Mouse (Mus musculus) A20 (cell line): ENCODE measurements around the gene Spata33.
"Not testable (repeated sequence)": the region's sequence is repeated elsewhere in the genome, so short reads cannot be mapped to it uniquely, and the experiment has no call there.

Source experiments
- DNase-seq: peaks from one replicate; pipeline ENCODE4 v3.0.0-alpha.2; 2011; ENCODE audit warnings: low read depth, low spot score

Gene Spata33

DNA sequence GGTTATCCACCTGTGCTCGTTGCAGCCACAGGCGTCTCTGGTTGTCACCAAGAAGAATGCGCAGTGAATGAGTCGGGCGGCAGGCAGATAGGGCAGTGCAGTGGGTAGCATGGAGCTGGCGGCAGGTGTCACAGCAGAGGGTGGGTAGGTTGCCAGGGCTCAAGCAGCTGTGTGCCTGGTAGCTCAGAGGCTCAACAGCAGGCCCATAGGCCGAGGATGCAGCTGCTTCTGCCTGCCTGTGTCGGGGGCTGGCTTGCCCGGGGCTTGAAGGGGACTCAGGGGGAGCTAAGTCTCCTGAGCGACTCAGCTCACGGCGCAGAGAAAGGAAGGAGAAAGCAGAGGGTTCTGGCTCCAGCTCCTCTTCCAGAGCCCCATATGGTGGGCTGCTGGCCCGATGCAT is 20.7 kb downstream of the Spata33 start:
- no peak for DNase-seq

DNA sequence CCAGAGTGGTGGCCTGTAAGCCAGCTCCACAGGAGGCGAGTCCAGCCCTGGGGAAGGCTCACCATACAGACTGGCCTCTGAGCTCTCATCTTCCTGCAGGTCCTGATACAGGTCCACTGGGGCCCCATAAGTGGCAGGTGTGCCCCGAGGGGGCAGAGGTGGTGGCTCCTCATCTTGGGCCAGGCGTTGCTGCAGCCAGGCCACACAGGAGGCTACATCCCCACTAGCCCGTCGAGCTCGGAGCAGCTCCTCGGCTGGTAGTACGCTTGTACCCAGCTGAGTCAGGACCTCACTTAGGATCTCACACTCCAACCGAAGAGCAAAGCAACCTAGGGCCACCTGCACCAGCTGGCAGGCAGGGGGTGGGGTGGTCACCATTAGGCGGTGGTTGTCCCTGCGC is 21.1 kb downstream of the Spata33 start:
- no peak for DNase-seq

DNA sequence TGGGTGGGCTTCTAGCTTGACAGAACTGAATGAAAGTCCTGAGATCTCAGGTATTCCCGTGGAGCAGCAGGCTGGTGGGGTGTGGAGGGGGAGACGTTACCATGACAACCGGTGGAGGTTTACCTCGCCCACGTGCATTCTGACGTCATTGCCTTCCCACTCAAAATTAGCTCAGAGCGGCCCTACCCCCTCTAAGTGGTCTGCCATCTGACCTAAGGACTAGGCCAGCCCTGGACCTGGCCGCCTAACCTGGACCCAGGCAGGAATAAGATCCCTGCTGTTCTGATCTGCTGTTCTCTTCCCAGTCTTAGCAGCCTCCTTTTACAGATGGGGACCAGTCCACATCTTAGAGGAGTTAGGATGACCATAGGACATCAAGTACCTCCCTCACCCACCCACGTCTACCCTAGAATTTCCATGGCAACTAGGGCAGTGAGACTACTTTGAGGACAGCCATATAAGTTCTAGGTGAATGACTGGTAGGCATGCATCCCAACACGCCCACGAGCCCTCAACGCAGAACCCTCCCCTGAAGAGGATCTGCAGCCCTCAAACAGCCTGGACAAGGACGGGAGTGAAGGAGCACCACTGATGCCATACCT is 22.4 kb downstream of the Spata33 start:
- no peak for DNase-seq

DNA sequence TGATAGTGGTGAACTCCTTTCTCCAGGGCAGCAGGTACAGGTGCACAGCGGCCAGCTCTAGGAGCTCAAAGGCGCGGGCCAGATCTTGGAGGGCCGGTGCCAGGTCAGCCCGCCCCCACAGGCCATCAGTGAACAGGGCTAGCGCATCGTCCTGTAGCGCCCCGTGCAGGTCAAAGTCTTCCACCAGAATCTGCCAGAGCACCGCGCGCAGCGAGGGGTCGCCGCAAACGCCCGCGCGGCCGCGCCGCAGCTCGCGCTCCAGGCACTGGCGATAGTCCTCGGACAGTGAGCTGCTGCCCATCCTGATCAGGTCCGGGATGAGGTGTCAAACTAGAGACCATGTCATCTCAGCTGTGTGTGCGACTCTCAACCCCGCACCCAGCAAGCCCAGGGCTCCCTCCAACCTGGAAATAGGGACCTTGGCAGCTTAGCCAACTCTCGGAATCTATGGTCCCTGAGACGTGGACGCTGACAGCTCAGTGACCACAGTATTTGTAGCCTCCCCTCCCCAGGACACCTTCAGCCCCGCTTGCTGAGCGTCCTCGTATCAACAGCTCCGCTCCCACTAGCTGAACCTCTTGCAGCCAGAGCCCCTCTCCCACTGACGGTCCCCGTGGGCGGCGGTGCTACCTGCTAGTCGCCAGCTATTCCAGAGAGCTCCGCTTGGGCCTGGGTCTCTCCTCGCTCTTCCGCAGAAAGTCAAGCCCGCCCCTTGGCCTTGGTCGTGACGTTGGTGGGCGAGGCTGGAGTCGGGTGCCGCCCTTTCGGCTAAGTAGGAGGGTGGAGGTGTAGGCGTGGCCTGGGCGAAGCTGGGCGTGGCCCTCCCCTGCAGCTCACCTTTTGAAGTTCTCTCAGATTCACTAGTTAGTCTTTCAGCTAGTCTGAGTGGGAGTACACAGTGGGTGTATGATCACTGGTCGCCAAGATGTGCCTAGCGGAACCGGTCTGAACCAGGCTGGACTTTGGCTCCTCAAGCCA is 23.2 kb downstream of the Spata33 start, which contains the start of gene Spata2l:
Gene Spata2l (minus strand): TSS at position 714 of the 978 bp plus-strand sequence.
- DNase-seq, result peak; percentile 91

DNA sequence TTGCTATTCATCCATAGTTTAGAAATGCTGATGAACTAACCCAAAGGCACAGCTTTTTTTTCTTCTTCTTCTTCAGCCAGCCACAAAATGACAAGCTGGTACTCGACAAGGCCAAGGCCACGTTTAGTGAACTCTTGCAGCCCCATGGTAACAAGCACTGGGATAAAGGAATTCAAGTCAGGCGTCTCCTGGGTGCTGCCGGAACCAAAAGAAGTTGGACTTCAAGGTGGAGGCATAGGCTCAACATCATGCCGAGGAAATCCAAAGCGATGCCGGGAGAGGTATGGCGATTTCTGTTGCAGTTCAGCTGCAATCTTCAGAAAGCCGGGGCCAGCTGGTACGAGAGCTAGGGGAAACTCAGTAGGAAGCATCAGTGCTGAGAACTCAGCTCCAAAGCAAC is 26.8 kb downstream of the Spata33 start:
- DNase-seq, result no peak

DNA sequence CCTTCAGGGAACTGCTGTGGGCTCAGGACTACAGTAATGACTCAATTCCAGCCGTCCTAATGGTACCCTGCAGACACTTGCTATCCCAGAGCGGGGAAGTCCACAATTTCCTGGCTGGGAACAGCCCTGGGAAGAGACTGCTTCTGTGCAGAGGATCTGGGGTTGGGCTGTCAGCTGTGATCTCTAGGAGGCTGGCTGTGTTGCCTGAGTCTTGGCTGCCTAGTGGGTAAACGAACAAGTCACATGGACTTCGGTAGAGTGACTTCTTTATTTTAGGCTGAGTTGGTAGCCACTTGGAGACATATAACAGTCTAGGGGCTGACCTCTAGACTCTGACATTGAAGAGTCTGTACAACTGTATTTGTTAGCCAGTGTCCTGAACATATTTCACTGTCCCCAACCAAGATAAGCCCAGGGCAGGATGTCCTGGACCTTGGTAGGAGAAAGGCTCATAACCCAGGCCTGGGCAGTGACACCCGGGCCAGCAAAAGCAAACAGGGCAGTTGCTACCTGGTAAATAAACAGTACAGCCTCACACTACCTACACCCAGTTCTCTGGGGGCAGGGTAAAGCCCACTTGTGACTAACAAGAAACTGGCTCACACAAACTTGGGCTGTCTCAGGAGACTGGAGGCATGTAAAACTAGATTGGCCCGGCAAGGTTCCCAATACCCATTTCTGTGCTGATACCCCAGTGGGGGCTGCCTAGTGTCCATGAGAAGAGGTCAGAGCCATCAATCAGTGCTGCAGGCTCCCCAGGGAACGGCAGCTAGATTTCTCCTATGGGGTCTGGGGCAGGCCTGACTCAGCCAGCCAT is 29.7 kb downstream of the Spata33 start:
- DNase-seq, result no peak

DNA sequence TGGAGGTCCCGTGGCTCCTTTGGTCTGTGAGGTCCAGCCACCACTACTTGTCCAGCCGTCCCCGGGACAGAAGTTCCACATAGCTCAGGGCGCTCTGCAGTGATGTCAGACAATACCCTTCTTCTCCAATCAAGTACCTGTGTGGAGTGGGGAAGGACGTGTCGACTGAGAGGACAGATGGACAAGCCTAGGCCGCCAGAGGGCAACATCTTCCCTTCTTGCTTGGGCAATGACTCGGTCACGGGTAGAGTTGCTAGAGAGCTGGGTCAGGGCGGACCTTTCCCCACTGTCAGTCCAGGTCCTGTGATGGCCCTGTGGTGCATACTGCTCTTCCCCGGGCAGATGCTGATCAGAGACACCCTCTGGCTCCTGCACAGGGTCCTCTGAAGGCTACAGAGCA is 30.4 kb downstream of the Spata33 start:
- no peak for DNase-seq

DNA sequence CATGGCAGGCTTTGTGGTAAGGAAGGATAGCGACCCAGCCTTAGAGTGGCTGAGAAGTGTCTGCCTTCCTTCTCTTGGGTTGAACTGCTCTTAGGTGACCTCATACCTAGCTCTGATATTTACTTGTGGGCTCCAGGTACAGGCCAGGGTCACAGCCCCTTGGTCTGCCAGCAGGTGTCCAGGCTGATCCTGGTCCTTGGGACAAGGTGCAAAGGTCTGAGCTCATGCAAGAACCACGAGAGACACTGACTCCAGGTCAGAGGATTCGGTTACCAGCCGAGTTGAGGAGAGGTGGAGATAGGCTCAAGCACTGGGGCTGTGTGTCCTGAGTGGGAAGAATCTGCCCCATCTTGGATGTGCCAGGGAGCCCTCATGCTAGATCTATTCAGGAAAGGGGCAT is 31.8 kb downstream of the Spata33 start:
- DNase-seq, result no peak

DNA sequence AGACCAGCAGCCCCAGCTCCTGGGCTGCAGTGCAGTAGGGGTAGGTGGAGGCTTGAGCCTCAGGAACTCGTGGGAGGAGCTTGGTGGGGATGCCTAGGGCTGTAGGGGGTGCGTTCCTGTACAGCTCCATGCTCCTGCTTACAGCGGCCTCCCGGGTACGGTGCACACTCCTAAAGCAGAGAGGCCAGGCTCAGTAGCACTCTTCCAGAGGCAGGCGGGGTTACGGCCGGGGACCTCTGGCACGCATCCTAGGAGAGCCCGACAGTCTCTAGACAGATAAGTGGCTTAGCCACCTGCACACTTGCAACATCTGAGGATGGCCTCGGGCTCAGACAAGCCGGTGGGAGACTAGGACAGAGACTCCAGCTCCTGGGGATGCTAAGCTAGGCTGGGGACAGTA is 32.9 kb downstream of the Spata33 start:
- no peak for DNase-seq

DNA sequence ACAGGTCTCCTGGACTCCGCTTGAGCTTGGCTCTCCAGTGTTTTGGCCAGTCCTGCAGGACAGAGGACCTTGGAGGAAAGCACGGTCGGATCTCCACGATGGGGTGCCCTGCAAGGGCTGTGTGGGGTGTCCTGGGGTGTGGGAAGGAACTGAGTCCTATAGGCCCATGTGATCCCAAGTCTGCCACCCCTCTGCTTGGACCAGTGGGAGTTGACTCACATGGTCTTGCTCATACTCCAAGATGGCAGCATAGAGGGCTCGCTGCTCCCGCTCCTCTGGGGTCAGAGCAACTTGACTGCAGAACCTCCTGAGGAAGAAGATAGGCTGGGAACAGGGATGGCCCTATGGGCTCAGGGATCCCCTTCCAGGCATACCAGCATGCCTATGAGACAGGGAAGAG is 35.1 kb downstream of the Spata33 start:
- no peak for DNase-seq

DNA sequence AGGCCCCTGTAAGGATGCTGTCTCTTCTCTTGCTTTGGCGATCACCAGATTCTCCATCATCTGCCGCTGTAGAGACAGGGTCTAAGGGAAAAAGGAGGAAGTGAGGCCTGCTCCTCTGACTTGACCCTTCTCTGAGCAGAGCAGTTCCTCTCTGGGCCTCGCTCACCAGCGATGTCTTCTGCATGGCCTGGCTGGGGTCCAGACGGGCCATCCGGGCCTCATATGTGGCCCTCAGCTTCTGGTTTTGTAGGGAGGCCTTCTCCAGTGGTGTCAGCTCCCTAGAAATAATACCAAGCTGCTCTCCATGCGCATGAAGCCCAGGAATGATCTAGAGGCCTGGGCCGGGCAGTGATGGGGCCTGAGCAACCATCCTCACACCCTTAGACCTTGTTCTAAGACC is 36.0 kb downstream of the Spata33 start:
- DNase-seq, result no peak

DNA sequence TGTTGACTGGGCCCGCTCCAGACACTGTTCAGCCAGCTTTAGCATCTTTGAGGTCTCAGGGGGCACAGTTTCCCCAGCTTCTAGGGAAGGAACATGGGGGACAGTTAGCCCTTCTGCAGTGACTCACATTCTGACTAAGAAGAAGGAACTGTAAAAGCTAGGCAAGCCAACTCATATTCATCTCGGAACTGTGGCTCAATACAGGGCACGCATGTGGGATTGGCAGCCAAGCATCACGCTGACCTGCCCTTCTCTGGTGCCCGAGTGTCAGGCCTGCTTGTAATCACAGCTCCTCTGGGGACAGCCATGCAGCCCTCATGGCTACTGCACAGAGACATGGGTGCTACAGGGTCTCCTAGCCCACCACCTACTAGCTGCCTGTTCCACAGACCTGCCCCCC is 38.3 kb downstream of the Spata33 start:
- no peak for DNase-seq

DNA sequence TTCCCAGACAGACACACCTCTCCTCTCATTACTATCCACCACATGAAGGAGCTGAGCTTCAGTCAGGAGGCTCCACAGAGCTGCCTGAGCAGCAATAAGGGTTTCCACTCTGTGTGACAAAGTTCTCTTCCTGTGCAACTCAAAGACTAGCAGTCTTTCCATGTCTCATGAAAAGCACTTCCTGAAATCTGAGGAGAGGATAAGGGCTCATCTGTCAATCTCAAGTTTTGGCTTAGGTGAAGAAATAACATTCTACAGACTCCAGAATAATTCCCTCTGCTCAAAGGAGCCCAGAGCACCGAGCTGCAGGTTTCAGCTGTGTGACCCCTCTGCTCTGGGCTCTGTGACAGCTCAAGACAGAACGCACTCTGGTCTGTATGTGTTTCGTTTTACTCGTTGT is 40.3 kb downstream of the Spata33 start:
- DNase-seq, result no peak

DNA sequence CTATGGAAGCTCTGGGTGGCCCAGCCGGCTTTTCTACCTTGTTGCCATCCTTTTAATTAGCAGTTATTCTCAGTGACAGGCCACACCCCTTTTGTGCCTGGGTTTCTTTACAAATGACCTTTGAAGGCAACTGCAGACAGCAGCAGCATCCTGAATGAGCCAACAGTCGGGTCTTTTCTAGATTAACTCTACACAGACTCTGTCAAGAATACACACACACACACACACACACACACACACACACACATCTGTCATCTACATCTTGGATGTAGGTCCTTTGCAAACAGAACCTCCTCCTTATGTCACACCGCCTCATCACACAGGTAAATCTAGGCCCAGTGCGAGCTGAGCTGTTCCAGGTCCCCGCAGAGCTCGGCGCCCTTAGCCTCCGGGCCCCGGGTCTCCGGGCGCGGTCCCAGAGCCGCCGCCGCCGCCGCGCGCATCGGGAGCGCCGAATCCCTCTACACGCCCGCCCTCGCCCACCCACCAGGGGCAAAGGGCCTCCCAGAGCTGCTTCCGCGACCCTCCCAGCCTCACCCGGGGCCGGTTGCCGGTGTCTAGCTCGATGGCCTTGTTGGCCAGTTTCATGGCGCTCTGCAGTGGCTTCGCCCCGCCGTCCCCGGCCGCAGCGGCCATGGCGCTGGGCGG is 40.9 kb downstream of the Spata33 start:
- DNase-seq, result no peak

DNA sequence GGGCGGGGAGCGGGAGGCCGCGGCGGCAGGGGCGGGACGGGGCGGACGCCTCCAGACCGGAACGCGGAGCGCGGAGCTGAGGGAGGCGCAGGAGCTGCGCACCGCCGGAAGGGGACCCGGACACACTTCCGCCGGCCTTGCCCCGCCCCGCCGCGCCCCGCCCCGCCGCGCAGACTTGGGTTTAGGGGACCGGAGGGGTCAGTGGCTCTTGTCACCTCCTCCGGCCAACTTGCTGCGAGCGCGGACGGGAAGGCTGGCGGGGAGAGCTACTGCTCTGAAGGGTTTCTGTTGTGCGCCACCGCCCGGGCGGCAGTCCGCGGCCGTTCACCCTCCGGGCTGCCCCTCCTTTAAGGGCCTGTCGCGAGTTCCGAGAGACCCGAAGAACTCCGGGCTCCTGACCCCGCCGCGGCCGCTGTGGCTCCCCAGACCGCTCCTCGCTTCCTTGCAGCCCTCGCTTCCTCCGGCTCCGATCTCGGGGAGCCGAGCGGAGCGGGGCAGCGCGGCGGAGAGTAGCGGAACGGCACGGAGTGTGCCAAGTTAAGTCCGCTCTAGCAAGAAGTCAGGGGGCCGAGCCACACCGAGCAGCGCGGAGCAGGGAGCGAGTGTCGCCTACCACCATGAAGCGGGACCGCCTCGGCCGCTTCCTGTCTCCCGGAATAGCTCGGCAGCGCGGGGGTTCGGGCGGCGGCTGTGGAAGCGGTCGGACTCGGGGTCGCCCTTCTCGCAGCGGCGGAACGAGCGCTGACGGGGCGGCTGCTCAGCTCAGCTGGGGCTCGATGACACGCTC is 41.7 kb downstream of the Spata33 start, which contains the start of the genes Zfp276 and Vps9d1:
Gene Zfp276 (plus strand): TSS at position 97 of the 787 bp plus-strand sequence.
Gene Vps9d1 (minus strand): TSS at position 250 of the 787 bp plus-strand sequence.
- DNase-seq, result peak; percentile 92

DNA sequence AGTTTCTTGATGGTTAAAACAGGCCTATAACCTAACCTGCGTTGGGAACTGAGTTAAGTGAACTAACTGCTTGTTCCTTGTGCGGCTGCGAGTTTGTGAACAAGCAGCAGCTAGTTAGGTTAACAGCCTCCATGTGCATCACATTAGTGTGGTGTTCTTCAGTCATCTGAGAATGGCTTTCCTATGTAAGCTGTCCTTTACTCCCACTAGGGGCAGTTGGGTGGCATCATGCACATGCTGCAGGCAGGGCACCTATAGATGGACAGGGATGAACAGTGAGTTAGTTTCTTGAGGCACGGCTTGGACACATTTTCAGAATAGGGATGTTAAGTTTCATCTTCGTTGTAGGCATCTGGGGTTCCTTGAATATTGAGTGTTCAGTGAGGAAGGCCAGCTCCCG is 42.5 kb downstream of the Spata33 start:
- no peak for DNase-seq

DNA sequence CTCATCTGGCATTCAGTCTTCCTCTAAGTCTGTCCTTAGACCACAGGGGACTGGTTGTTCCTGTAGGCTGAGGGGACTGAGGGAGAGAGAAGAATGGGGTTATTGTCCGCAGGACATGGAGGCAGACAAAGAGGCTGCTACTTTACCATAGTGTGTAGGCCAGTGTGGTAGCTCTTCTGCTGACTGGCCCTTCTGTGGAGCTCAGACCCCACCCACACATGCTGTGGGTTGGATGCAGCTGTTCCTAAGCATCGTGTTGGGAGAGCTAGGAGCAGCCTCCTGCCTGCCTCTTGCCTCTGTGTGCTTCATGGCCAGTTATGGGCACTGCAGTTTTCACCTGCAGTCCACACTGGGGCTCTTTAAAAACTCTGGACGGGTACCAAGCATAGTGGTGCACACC is 44.5 kb downstream of the Spata33 start:
- no peak for DNase-seq

DNA sequence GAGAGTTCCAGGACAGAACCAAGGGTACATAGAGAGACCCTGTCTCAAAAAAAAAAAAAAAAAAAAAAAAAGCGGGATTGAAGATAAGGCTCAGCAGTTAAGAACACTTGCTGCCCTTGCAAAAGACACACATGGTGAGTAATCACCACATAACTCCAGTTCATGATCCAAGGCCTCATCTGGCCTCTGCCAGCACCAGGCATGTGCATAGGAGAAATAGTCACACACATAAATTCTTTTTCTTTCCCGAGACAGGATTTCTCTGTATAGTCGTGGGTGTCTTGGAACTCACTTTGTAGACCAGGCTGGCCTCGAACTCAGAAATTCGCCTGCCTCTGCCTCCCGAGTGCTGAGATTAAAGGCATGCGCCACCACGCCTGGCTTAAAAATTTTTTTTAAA is 45.0 kb downstream of the Spata33 start:
- DNase-seq, result not testable (repeated sequence)

DNA sequence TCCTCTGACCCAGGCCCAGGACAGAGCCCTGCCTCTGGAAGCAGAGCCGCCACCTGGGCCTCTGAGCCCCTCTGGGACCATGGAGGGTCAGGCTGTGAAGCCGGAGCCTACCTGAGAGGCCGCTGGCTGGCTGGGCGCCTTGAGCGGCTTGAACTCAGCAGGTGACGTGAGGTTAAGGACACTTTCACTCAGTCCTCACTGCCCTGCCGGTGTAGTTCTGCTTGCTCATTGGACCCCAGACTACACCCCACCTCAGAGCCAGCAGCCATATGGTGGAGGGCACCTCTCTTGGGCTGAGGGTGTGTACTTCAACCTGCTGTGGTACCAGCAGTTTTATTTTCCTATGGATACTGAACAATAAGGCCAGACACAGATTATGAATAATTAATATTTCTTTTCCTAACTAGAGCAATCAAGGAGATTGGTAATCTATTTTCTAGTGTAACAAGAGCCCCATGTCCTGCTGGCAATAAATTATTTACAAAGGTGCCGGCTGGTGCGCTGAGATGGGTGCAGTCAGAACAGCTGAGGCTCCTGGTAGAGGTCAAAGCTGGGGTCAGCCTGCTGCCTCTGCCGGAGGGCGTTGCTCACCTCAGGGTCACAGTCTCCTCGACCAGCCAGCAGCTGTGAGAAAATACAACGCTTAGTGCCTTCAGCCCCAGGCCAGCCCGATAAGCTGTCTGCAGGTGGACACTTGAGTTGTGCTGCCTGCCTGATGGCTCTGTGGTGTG is 55.5 kb downstream of the Spata33 start:
- DNase-seq, result no peak

DNA sequence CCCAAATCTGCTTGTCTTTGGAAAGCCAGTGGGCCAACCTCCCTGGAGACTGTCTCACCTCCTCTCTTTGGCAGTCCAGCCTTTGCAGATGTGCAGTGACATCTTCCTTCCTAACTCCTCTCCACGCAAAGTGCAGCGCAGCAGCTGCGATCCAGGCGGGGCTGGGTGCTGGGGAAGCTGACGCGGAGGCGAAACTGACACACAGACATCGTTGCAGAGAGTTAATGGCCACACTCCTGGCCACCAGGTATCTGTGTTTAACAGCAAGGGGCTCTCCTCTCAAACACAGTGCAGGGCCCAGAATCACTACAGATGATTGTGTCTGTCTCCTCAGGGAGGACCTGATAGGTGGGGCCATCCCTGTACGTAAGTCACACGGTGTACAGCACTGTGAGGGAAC is 58.5 kb downstream of the Spata33 start:
- DNase-seq, result no peak
